ENCODE assay signal across 8 mouse cellular contexts in the genomic region with DNA sequence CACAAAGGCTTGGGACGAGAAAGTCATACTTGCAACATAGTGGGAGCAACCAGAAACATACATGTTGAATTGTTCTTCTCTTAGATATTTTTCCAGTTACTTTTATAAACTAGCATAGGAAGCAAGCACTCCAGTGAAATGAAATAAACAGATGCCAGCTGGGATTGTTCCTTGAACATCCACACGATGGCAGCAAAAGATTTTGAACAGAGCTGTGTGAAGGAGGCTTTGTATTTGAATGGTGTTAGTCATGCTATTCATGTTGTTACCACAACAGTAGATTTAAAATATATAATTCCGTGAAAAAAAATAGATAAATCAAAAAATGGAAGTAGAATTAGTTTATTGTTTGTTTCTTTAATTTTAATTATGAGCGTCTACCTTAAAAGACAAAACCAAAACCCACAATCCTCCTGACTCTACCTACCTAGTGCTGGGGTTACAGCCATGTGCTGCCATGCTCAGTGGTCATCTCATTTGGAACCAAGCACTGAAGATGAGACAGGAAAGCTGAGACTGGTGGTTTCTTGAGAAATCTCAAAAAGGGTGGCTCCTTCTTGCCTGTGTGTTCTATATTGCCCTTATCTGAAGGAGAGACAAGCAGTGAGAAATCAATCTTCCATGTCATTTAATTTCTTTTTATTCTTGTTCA.
DNase-seq lines count a peak whose midpoint lies in the region; ATAC-seq and TF ChIP-seq lines count a peak whose summit lies in the region.

No protein-coding gene starts in this region.

- no peak for TF ChIP-seq EP300 in liver, embryonic 14.5 days (IDR thresholded peaks at IDR 0.05; ENCODE audit: low read depth)

- no peaks in the 10 kb centered on the region for H3K4me1 ChIP-seq in kidney, embryonic 15.5 days
- no peaks in the 10 kb centered on the region for H3K4me1 ChIP-seq in liver, embryonic 14.5 days (replicated peaks; ENCODE audit: control insufficient read depth in 2 of 2, insufficient read depth in 2 of 2, low read length in 1 of 2)
- H3K4me1 ChIP-seq in neural tube, embryonic 15.5 days: 0 out of 2 replicates have a peak, but pooled peaks cover 6% of the 10 kb centered on the region

- H3K4me3 ChIP-seq in kidney, embryonic 15.5 days (replicated peaks): no peak overlapping the region
- no peak overlapping the region for H3K4me3 ChIP-seq in liver, embryonic 14.5 days (ENCODE audit: insufficient read depth in 1 of 2, low read depth in 2 of 2, low read length in 2 of 2)
- no peak overlapping the region for H3K4me3 ChIP-seq in neural tube, embryonic 15.5 days (replicated peaks)

- DNase-seq in CD4-positive, CD25-positive, alpha-beta regulatory T cell, adult 2 months (ENCODE audit: low read depth, low spot score): peak; percentile 34
- peak; percentile 20 for DNase-seq in Patski (ENCODE audit: low read depth, low spot score)
- peak; percentile 66 to 78 for DNase-seq in cerebellum, postnatal 25 days
- peak; percentile 9 for DNase-seq in gastrocnemius, postnatal 14 days
- peak in 1 of 3 experiments; percentile 19 for DNase-seq in liver, embryonic 14.5 days (ENCODE audit: low read depth in 3 of 3, low spot score in 3 of 3)

- H3K9me3 ChIP-seq in kidney, embryonic 15.5 days (replicated peaks): no peaks in the 10 kb centered on the region
- no peaks in the 10 kb centered on the region for H3K9me3 ChIP-seq in liver, embryonic 14.5 days (ENCODE audit: control insufficient read depth, low read length)
- H3K9me3 ChIP-seq in neural tube, embryonic 15.5 days (replicated peaks): no peaks in the 10 kb centered on the region

- WGBS in kidney, embryonic 15.5 days: 16% methylated on average over 4 of the region's 4 CpGs
- 13% methylated on average over 4 of the region's 4 CpGs for WGBS in liver, embryonic 14.5 days (ENCODE audit: insufficient replicate concordance)
- 21% methylated on average over 4 of the region's 4 CpGs for WGBS in neural tube, embryonic 15.5 days

- POLR2A ChIA-PET in Patski (lab: Charles Lee): no interaction called here

- no peak overlapping the region for H3K27ac ChIP-seq in kidney, embryonic 15.5 days
- H3K27ac ChIP-seq in liver, embryonic 14.5 days: no peak overlapping the region
- no peak overlapping the region for H3K27ac ChIP-seq in neural tube, embryonic 15.5 days (replicated peaks)

- in situ Hi-C loops in Patski (cut with MboI; ENCODE audit: low pct_unique_long_range_greater_than_20kb): loop anchor here (5.0 to 25.0 kb wide), 5 partner anchors 219 to 764 kb away; a partner anchor contains a TSS

- no peak overlapping the region for H3K9ac ChIP-seq in kidney, embryonic 15.5 days
- H3K9ac ChIP-seq in liver, embryonic 14.5 days (replicated peaks): no peak overlapping the region
- H3K9ac ChIP-seq in neural tube, embryonic 15.5 days (replicated peaks): no peak overlapping the region

- CTCF ChIA-PET in Patski (lab: Charles Lee): interaction anchor here (0.7 to 3.5 kb wide), 11 partner anchors 12 to 772 kb away, joined by 3 to 21 read pairs (median 4); a partner anchor contains a TSS

- H3K36me3 ChIP-seq in kidney, embryonic 15.5 days: no peaks in the 10 kb centered on the region
- no peaks in the 10 kb centered on the region for H3K36me3 ChIP-seq in liver, embryonic 14.5 days (replicated peaks; ENCODE audit: control insufficient read depth, insufficient read depth, low read depth)
- no peaks in the 10 kb centered on the region for H3K36me3 ChIP-seq in neural tube, embryonic 15.5 days

- ATAC-seq in Patski: peak; percentile 91
- ATAC-seq in kidney, embryonic 15.5 days (replicated peaks; ENCODE audit: low FRiP score): 0 out of 2 replicates have a peak, but pooled peaks have one; percentile 49
- no peak for ATAC-seq in liver, embryonic 14.5 days (ENCODE audit: insufficient read depth)
- ATAC-seq in neural tube, embryonic 15.5 days (ENCODE audit: low FRiP score): peak; percentile 84
- no peak for ATAC-seq in monocyte, adult 5-6 weeks (replicated peaks; ENCODE audit: insufficient number of reproducible peaks, low FRiP score, low TSS enrichment, poor library complexity, severe bottlenecking)

- H3K4me2 ChIP-seq in kidney, embryonic 15.5 days: no peak overlapping the region
- H3K4me2 ChIP-seq in liver, embryonic 14.5 days (ENCODE audit: low read depth): no peak overlapping the region
- H3K4me2 ChIP-seq in neural tube, embryonic 15.5 days: no peak overlapping the region

- intact Hi-C loops in gastrocnemius, postnatal 14 days (cut with DNase I; ENCODE audit: low total_unique reads): loop anchor here (1.0 to 5.0 kb wide), 2 partner anchors 220 to 444 kb away; no protein-coding TSS in a partner anchor

- no peaks in the 10 kb centered on the region for H3K27me3 ChIP-seq in Patski
- H3K27me3 ChIP-seq in kidney, embryonic 15.5 days: peaks cover 7% of the 10 kb centered on the region; the same call in 1 of the 2 replicates
- no peaks in the 10 kb centered on the region for H3K27me3 ChIP-seq in liver, embryonic 14.5 days (ENCODE audit: control insufficient read depth, insufficient read depth, low read length)
- H3K27me3 ChIP-seq in neural tube, embryonic 15.5 days (replicated peaks): no peaks in the 10 kb centered on the region

- peak; percentile 67 for TF ChIP-seq CTCF in Patski (IDR thresholded peaks at IDR 0.05)
- TF ChIP-seq CTCF in liver, embryonic 14.5 days (IDR thresholded peaks at IDR 0.05; ENCODE audit: low read depth): peak; percentile 47

Comparison
In these comparisons a context has a peak if more than half of its experiments do, and no peak if none do; other contexts are left out.
1. ATAC-seq: peak in Patski (single experiment), kidney, embryonic 15.5 days (single experiment) and neural tube, embryonic 15.5 days (single experiment); none in liver, embryonic 14.5 days (single experiment) and monocyte, adult 5-6 weeks (single experiment).